Mouse (Mus musculus) 3T3-L1 (cell line): ENCODE results near the gene Dnase1l2.
"Not testable (repeated sequence)": the region's sequence is repeated elsewhere in the genome, so short reads cannot be mapped to it uniquely, and the experiment has no call there.

Experiments
- DNase-seq: peaks from one replicate; pipeline ENCODE4 v3.0.0-alpha.2; 2015; ENCODE audit warnings: low read depth, low spot score

Dnase1l2 gene

GRCm38 (mm10) chr17:24437016-24437415, 5.9 kb downstream of the Dnase1l2 start:
- DNase-seq: peak; percentile 78

GRCm38 (mm10) chr17:24429201-24429983, 13.5 kb downstream of the Dnase1l2 start:
- DNase-seq: no peak

- peak; percentile 50 for DNase-seq
Observed at GRCm38 (mm10) chr17:24427170-24427557, 15.7 kb downstream of the Dnase1l2 start.

GRCm38 (mm10) chr17:24426471-24427169, 16.3 kb downstream of the Dnase1l2 start, which contains the start of gene Eci1:
TSS of gene Eci1 (plus strand) at chr17:24426641.
- peak; percentile 99 for DNase-seq

GRCm38 (mm10) chr17:24425905-24426304, 17.0 kb downstream of the Dnase1l2 start:
- peak; percentile 29 for DNase-seq

GRCm38 (mm10) chr17:24425326-24425725, 17.6 kb downstream of the Dnase1l2 start:
- DNase-seq: not testable (repeated sequence)

- no peak for DNase-seq
Observed at GRCm38 (mm10) chr17:24424489-24424888, 18.4 kb downstream of the Dnase1l2 start.

- DNase-seq: no peak
Observed at GRCm38 (mm10) chr17:24423114-24423513, 19.8 kb downstream of the Dnase1l2 start.

- DNase-seq: peak; percentile 34
Observed at GRCm38 (mm10) chr17:24416051-24416652, 26.8 kb downstream of the Dnase1l2 start.

GRCm38 (mm10) chr17:24415011-24415410, 27.9 kb downstream of the Dnase1l2 start:
- no peak for DNase-seq

- DNase-seq: peak; percentile 100
Observed at GRCm38 (mm10) chr17:24414230-24414976, 28.5 kb downstream of the Dnase1l2 start, which contains the start of gene Rnps1. TSS of gene Rnps1 (plus strand) at chr17:24414565.

GRCm38 (mm10) chr17:24413557-24414211, 29.2 kb downstream of the Dnase1l2 start:
- no peak for DNase-seq

GRCm38 (mm10) chr17:24407116-24407803, 35.6 kb downstream of the Dnase1l2 start:
- DNase-seq: no peak

GRCm38 (mm10) chr17:24402371-24402770, 40.5 kb downstream of the Dnase1l2 start:
- peak; percentile 82 for DNase-seq

GRCm38 (mm10) chr17:24394456-24394855, 48.4 kb downstream of the Dnase1l2 start:
- no peak for DNase-seq

GRCm38 (mm10) chr17:24393527-24393926, 49.4 kb downstream of the Dnase1l2 start:
- no peak for DNase-seq

- DNase-seq: no peak
Observed at GRCm38 (mm10) chr17:24391149-24391548, 51.8 kb downstream of the Dnase1l2 start.
